Comparison of ENCODE assay signal across 22 mouse cellular contexts in genomic region chr5:88768201-88768600, GRCm38 (mm10). TPM values are rescaled to one million over a fixed set of nuclear protein-coding genes. Genes with fewer than 3 reads are reported as not detected.
DNase-seq lines count a peak whose midpoint lies in the region; ATAC-seq and TF ChIP-seq lines count a peak whose summit lies in the region.
"Had no signal": no experiment of that assay in that cellular context is flagged by ENCODE, and none has a peak within 500 bp of the region (broad histone marks: within the 10 kb centered on the region; RNA-seq: fewer than 3 reads in every experiment).

No protein-coding gene starts in this region.

- intact Hi-C loops in gastrocnemius, postnatal 36 days (cut with DNase I) = loop anchor here (10.0 kb wide), 1 partner anchor 213 kb away; the partner anchor contains the start of gene Utp3

- TF ChIP-seq CTCF in cerebellum, adult 2 months (IDR thresholded peaks at IDR 0.05; ENCODE audit: borderline replicate concordance, insufficient read depth, low read depth, low read length) = no peak

- 0 out of 2 replicates have a peak, but pooled peaks cover 2% of the 10 kb centered on the region for H3K36me3 ChIP-seq in intestine, embryonic 16.5 days (ENCODE audit: control insufficient read depth, insufficient read depth, low read length)
- peaks cover 3% of the 10 kb centered on the region; the same call in 1 of the 2 replicates for H3K36me3 ChIP-seq in intestine, embryonic 15.5 days
- peaks cover 79% of the 10 kb centered on the region for H3K36me3 ChIP-seq in erythroblast, embryonic 14.5 days (ENCODE audit: control insufficient read depth)
- peaks cover 56% of the 10 kb centered on the region for H3K36me3 ChIP-seq in liver, embryonic 13.5 days

- peaks cover 12% of the 10 kb centered on the region; the same call in 1 of the 2 replicates for H3K4me1 ChIP-seq in intestine, embryonic 16.5 days (ENCODE audit: control insufficient read depth, insufficient read depth, low read length)
- peaks cover 4% of the 10 kb centered on the region; the same call in 1 of the 2 replicates for H3K4me1 ChIP-seq in intestine, embryonic 15.5 days (replicated peaks)
- H3K4me1 ChIP-seq in erythroblast, embryonic 14.5 days (ENCODE audit: control insufficient read depth) = peaks cover 54% of the 10 kb centered on the region
- H3K4me1 ChIP-seq in liver, embryonic 13.5 days (replicated peaks) = peaks cover 49% of the 10 kb centered on the region
- H3K4me1 ChIP-seq in cerebellum, adult 2 months (ENCODE audit: control insufficient read depth, insufficient read depth, low read length) = no peaks in the 10 kb centered on the region; the same call in 1 of the 2 replicates

- WGBS in intestine, embryonic 16.5 days = 72% methylated on average over 6 of the region's 6 CpGs
- 70% methylated on average over 6 of the region's 6 CpGs for WGBS in intestine, embryonic 15.5 days
- 24% methylated on average over 6 of the region's 6 CpGs for WGBS in liver, embryonic 13.5 days (ENCODE audit: insufficient replicate concordance)
- 96% methylated on average over 6 of the region's 6 CpGs for WGBS in cerebellum, adult 2 months

- H3K4me2 ChIP-seq in intestine, embryonic 16.5 days (ENCODE audit: low read depth, low read length) = no peak overlapping the region
- no peak overlapping the region for H3K4me2 ChIP-seq in intestine, embryonic 15.5 days (replicated peaks)
- H3K4me2 ChIP-seq in liver, embryonic 13.5 days = peak overlapping the region; percentile 86
- H3K4me2 ChIP-seq: hindbrain, embryonic 13.5 days; limb, embryonic 12.5 days; lung, embryonic 15.5 days; midbrain, embryonic 12.5 days had no signal

- no peak overlapping the region for H3K27ac ChIP-seq in intestine, embryonic 16.5 days (ENCODE audit: low read length)
- no peak overlapping the region for H3K27ac ChIP-seq in intestine, embryonic 15.5 days
- peak overlapping the region; percentile 96 for H3K27ac ChIP-seq in liver, embryonic 13.5 days
- no peak overlapping the region for H3K27ac ChIP-seq in cerebellum, adult 2 months (ENCODE audit: insufficient read depth, low read length)
- H3K27ac ChIP-seq: forebrain, embryonic 13.5 days; hindbrain, embryonic 13.5 days; kidney, postnatal 0 days; limb, embryonic 12.5 days; lung, embryonic 15.5 days; midbrain, embryonic 12.5 days; stomach, postnatal 0 days had no signal

- no peak overlapping the region for H3K9ac ChIP-seq in intestine, embryonic 16.5 days (ENCODE audit: low read depth, low read length)
- no peak overlapping the region for H3K9ac ChIP-seq in intestine, embryonic 15.5 days
- H3K9ac ChIP-seq in liver, embryonic 13.5 days = peak overlapping the region; percentile 94
- H3K9ac ChIP-seq: forebrain, embryonic 13.5 days; hindbrain, embryonic 13.5 days; limb, embryonic 12.5 days; lung, embryonic 15.5 days; midbrain, embryonic 12.5 days had no signal

- H3K27me3 ChIP-seq in intestine, embryonic 16.5 days (replicated peaks; ENCODE audit: control insufficient read depth, insufficient read depth, low read length) = no peaks in the 10 kb centered on the region
- no peaks in the 10 kb centered on the region for H3K27me3 ChIP-seq in intestine, embryonic 15.5 days (replicated peaks)
- no peaks in the 10 kb centered on the region for H3K27me3 ChIP-seq in erythroblast, embryonic 14.5 days (ENCODE audit: control insufficient read depth)
- no peaks in the 10 kb centered on the region for H3K27me3 ChIP-seq in liver, embryonic 13.5 days
- H3K27me3 ChIP-seq in cerebellum, adult 2 months (ENCODE audit: control insufficient read depth, insufficient read depth, low read length) = no peaks in the 10 kb centered on the region
- H3K27me3 ChIP-seq: forebrain, embryonic 13.5 days; hindbrain, embryonic 13.5 days; limb, embryonic 12.5 days; lung, embryonic 15.5 days; midbrain, embryonic 12.5 days had no signal

- no peaks in the 10 kb centered on the region for H3K9me3 ChIP-seq in intestine, embryonic 16.5 days (ENCODE audit: control insufficient read depth, low read length)
- H3K9me3 ChIP-seq in intestine, embryonic 15.5 days = no peaks in the 10 kb centered on the region
- no peaks in the 10 kb centered on the region for H3K9me3 ChIP-seq in erythroblast, embryonic 14.5 days (ENCODE audit: control insufficient read depth, low read length)
- no peaks in the 10 kb centered on the region for H3K9me3 ChIP-seq in liver, embryonic 13.5 days (replicated peaks)
- H3K9me3 ChIP-seq: forebrain, embryonic 13.5 days; hindbrain, embryonic 13.5 days; limb, embryonic 12.5 days; lung, embryonic 15.5 days; midbrain, embryonic 12.5 days had no signal

- DNase-seq in liver, embryonic 13.5 days = peak; percentile 39
- DNase-seq in cerebellum, adult 2 months = no peak
- no peak for DNase-seq in gastrocnemius, postnatal 36 days
- no peak for DNase-seq in yolk sac, embryonic 10.5 days (ENCODE audit: low spot score)
- DNase-seq: adrenal gland, adult 2 months; cerebellum, adult 11-12 months; cerebellum, postnatal 36 days; gastrocnemius, postnatal 25 days; lung, postnatal 4 days; right cerebral cortex, postnatal 25 days had no signal

- H3K4me3 ChIP-seq in intestine, embryonic 16.5 days (ENCODE audit: low read length) = no peak overlapping the region
- no peak overlapping the region for H3K4me3 ChIP-seq in intestine, embryonic 15.5 days (replicated peaks)
- peak overlapping the region; percentile 100 for H3K4me3 ChIP-seq in erythroblast, embryonic 14.5 days (replicated peaks)
- peak overlapping the region; percentile 91 for H3K4me3 ChIP-seq in liver, embryonic 13.5 days (replicated peaks)
- H3K4me3 ChIP-seq in cerebellum, adult 2 months (replicated peaks; ENCODE audit: insufficient read depth, low read depth, low read length) = no peak overlapping the region
- H3K4me3 ChIP-seq: forebrain, embryonic 13.5 days; hindbrain, embryonic 13.5 days; limb, embryonic 12.5 days; lung, embryonic 15.5 days; midbrain, embryonic 12.5 days had no signal

- ATAC-seq in intestine, embryonic 16.5 days = peak; percentile 9; the same call in 1 of the 2 replicates
- no peak for ATAC-seq in intestine, embryonic 15.5 days
- peak; percentile 40 for ATAC-seq in liver, embryonic 13.5 days (ENCODE audit: low read depth)
- ATAC-seq in megakaryocyte-erythroid progenitor cell, adult 5-6 weeks (replicated peaks; ENCODE audit: low FRiP score, low TSS enrichment, poor library complexity, severe bottlenecking) = peak; percentile 55
- ATAC-seq: forebrain, embryonic 13.5 days; inflammation-experienced regulatory T-cells, adult 6 months had no signal

- TF ChIP-seq POLR2A in cerebellum, adult 2 months (IDR thresholded peaks at IDR 0.05; ENCODE audit: borderline replicate concordance, insufficient read depth, low read length) = no peak

RNA-seq across cellular contexts. Expression of gene Dck, which starts 3.4 kb away (rescaled TPM):
- 29.6 and 32.7 TPM in 2 replicates for polyA plus RNA-seq in intestine, embryonic 16.5 days (2015; fragmentation: Nextera tagmentation; extraction: Ambion mirVana)
- polyA plus RNA-seq in intestine, embryonic 15.5 days (2015; fragmentation: Nextera tagmentation; extraction: Ambion mirVana) = 38.0 and 44.2 TPM in 2 replicates
- polyA plus RNA-seq in erythroblast, embryonic 14.5 days (2012) = 2.5 and 2.7 TPM in 2 replicates
- 95.8 and 127 TPM in 2 replicates for polyA plus RNA-seq in liver, embryonic 13.5 days (2015; fragmentation: Nextera tagmentation; extraction: Ambion mirVana)
- 65.7 and 85.7 TPM in 2 replicates for total RNA-seq in megakaryocyte-erythroid progenitor cell, adult 5-6 weeks (2014; fragmentation: Nextera tagmentation)
- total RNA-seq in megakaryocyte-erythroid progenitor cell, adult 5-6 weeks (2017) = 36.8 and 43.3 TPM in 2 replicates
- 16.6 and 17.3 TPM in 2 replicates for polyA plus RNA-seq in cerebellum, adult 2 months (2012; rRNA removed)
- total RNA-seq in gastrocnemius, postnatal 36 days (2021) = 1 to 10 TPM; 1.1 to 1.9 TPM

RNA-seq across cellular contexts. Expression of gene Mob1b, which starts 47.5 kb away (rescaled TPM):
- 8.7 and 10.3 TPM in 2 replicates for polyA plus RNA-seq in intestine, embryonic 16.5 days (2015; fragmentation: Nextera tagmentation; extraction: Ambion mirVana)
- 9.6 and 11.4 TPM in 2 replicates for polyA plus RNA-seq in intestine, embryonic 15.5 days (2015; fragmentation: Nextera tagmentation; extraction: Ambion mirVana)
- 1.3 and 1.6 TPM in 2 replicates for polyA plus RNA-seq in erythroblast, embryonic 14.5 days (2012)
- polyA plus RNA-seq in liver, embryonic 13.5 days (2015; fragmentation: Nextera tagmentation; extraction: Ambion mirVana) = 8.8 and 11.4 TPM in 2 replicates
- total RNA-seq in megakaryocyte-erythroid progenitor cell, adult 5-6 weeks (2014; fragmentation: Nextera tagmentation) = 31.0 and 39.9 TPM in 2 replicates
- 13.3 and 19.1 TPM in 2 replicates for total RNA-seq in megakaryocyte-erythroid progenitor cell, adult 5-6 weeks (2017)
- 11.9 and 12.7 TPM in 2 replicates for polyA plus RNA-seq in cerebellum, adult 2 months (2012; rRNA removed)
- 10 to 100 TPM; 20.9 to 21.3 TPM for total RNA-seq in gastrocnemius, postnatal 36 days (2021)

Comparison
In these comparisons a context has a peak if more than half of its experiments do, and no peak if none do; other contexts are left out.
1. H3K4me3 ChIP-seq: peak in erythroblast, embryonic 14.5 days (single experiment) and liver, embryonic 13.5 days (single experiment); none in intestine, embryonic 16.5 days (single experiment), intestine, embryonic 15.5 days (single experiment) and cerebellum, adult 2 months (single experiment).